Comparison of ENCODE assay signal across 29 mouse cellular contexts in genomic region chr10:34399267-34399666, GRCm38 (mm10). TPM values are rescaled to one million over a fixed set of nuclear protein-coding genes. Genes with fewer than 3 reads are reported as not detected.
DNase-seq lines count a peak whose midpoint lies in the region; ATAC-seq and TF ChIP-seq lines count a peak whose summit lies in the region.
"Had no signal": no experiment of that assay in that cellular context is flagged by ENCODE, and none has a peak within 500 bp of the region (broad histone marks: within the 10 kb centered on the region; RNA-seq: fewer than 3 reads in every experiment).

No protein-coding gene starts in this region.

- no peak overlapping the region for H3K4me2 ChIP-seq in stomach, postnatal 0 days (replicated peaks; ENCODE audit: low read depth)
- H3K4me2 ChIP-seq: embryonic facial prominence, embryonic 12.5 days; heart, embryonic 12.5 days; hindbrain, embryonic 15.5 days; liver, embryonic 13.5 days; lung, embryonic 14.5 days; neural tube, embryonic 13.5 days had no signal

- H3K27me3 ChIP-seq in heart, adult 2 months (ENCODE audit: control insufficient read depth, insufficient read depth, low read length) = no peaks in the 10 kb centered on the region
- H3K27me3 ChIP-seq in stomach, postnatal 0 days (ENCODE audit: control insufficient read depth, insufficient read depth, low read length) = no peaks in the 10 kb centered on the region
- H3K27me3 ChIP-seq: CH12.LX; embryonic facial prominence, embryonic 12.5 days; heart, embryonic 12.5 days; hindbrain, embryonic 15.5 days; liver, embryonic 13.5 days; neural tube, embryonic 13.5 days had no signal

- H3K4me3 ChIP-seq in heart, adult 2 months = no peak overlapping the region
- no peak overlapping the region for H3K4me3 ChIP-seq in left cerebral cortex, adult 2 months
- no peak overlapping the region for H3K4me3 ChIP-seq in stomach, postnatal 0 days (ENCODE audit: low read depth, low read length)
- H3K4me3 ChIP-seq: embryonic facial prominence, embryonic 12.5 days; heart, embryonic 12.5 days; hindbrain, embryonic 15.5 days; liver, embryonic 13.5 days; myocyte; neural tube, embryonic 13.5 days had no signal

- no peak for DNase-seq in heart, adult 2 months
- no peak for DNase-seq in heart, postnatal 14 days
- DNase-seq in left cerebral cortex, adult 2 months (ENCODE audit: extremely low spot score in 1 of 2, low spot score in 2 of 2) = no peak
- DNase-seq in left cerebral cortex, adult 18-20 months (ENCODE audit: low spot score in 2 of 2) = no peak
- DNase-seq in A20 (ENCODE audit: low read depth, low spot score) (peak; percentile 8), MN1 (ENCODE audit: low spot score) (no peak)
- no peak for DNase-seq in stomach, postnatal 0 days (ENCODE audit: low spot score)
- DNase-seq: adrenal gland, adult 8-10 months; cerebellum, adult 2 months; cerebellum, postnatal 25 days; gastrocnemius, postnatal 36 days; heart, adult 18-20 months; kidney, adult 8-10 months; kidney, postnatal 14 days; left cerebral cortex, postnatal 4 days; liver, embryonic 13.5 days; lung, embryonic 14.5 days; lung, postnatal 14 days; midbrain, embryonic 14.5 days had no signal

- TF ChIP-seq POLR2A in heart, adult 2 months (IDR thresholded peaks at IDR 0.05; ENCODE audit: insufficient read depth, low read depth, low read length) = no peak

- H3K9ac ChIP-seq in heart, adult 2 months (ENCODE audit: low read depth, low read length) = no peak overlapping the region
- H3K9ac ChIP-seq in stomach, postnatal 0 days (ENCODE audit: low read length) = no peak overlapping the region
- H3K9ac ChIP-seq: embryonic facial prominence, embryonic 12.5 days; heart, embryonic 12.5 days; hindbrain, embryonic 15.5 days; liver, embryonic 13.5 days; lung, embryonic 14.5 days; neural tube, embryonic 13.5 days had no signal

- no peak for TF ChIP-seq EP300 in heart, adult 2 months (IDR thresholded peaks at IDR 0.05; ENCODE audit: insufficient read depth, low read depth, low read length)
- no peak for TF ChIP-seq EP300 in stomach, postnatal 0 days (optimal IDR thresholded peaks at IDR 0.05)

- TF ChIP-seq CTCF in heart, adult 2 months (IDR thresholded peaks at IDR 0.05) = peak; percentile 50
- peak; percentile 41 for TF ChIP-seq CTCF in left cerebral cortex, adult 2 months (IDR thresholded peaks at IDR 0.05)
- peak; percentile 30; the same call in 1 of the 2 replicates for TF ChIP-seq CTCF in stomach, postnatal 0 days (IDR thresholded peaks at IDR 0.05; ENCODE audit: low read depth)

- H3K4me1 ChIP-seq in heart, adult 2 months (ENCODE audit: control insufficient read depth, insufficient read depth, low read length) = no peaks in the 10 kb centered on the region
- no peaks in the 10 kb centered on the region for H3K4me1 ChIP-seq in stomach, postnatal 0 days (replicated peaks; ENCODE audit: control insufficient read depth, insufficient read depth)
- H3K4me1 ChIP-seq: embryonic facial prominence, embryonic 12.5 days; hindbrain, embryonic 15.5 days; liver, embryonic 13.5 days; neural tube, embryonic 13.5 days had no signal

- H3K9me3 ChIP-seq in stomach, postnatal 0 days (ENCODE audit: control insufficient read depth, low read length) = no peaks in the 10 kb centered on the region
- H3K9me3 ChIP-seq: embryonic facial prominence, embryonic 12.5 days; G1E; heart, embryonic 12.5 days; hindbrain, embryonic 15.5 days; liver, embryonic 13.5 days; neural tube, embryonic 13.5 days had no signal

- ATAC-seq in stomach, postnatal 0 days (ENCODE audit: low FRiP score, low TSS enrichment) = no peak
- ATAC-seq: forebrain, embryonic 14.5 days had no signal

- 0 out of 2 replicates have a peak, but pooled peaks cover 2% of the 10 kb centered on the region for H3K36me3 ChIP-seq in heart, adult 2 months (ENCODE audit: control insufficient read depth, insufficient read depth, low read length)
- no peaks in the 10 kb centered on the region for H3K36me3 ChIP-seq in stomach, postnatal 0 days (ENCODE audit: control insufficient read depth, insufficient read depth, low read length)
- H3K36me3 ChIP-seq: hindbrain, embryonic 15.5 days had no signal

- intact Hi-C loops in heart, adult 2 months (cut with DNase I) = no loop called here
- intact Hi-C loops in heart, postnatal 14 days (cut with DNase I) = no loop called here
- intact Hi-C loops in left cerebral cortex, adult 2 months (cut with DNase I) = no loop called here

- H3K79me2 ChIP-seq in heart, adult 2 months (replicated peaks; ENCODE audit: control insufficient read depth, insufficient read depth, low read length) = no peaks in the 10 kb centered on the region

- H3K27ac ChIP-seq in heart, adult 2 months = no peak overlapping the region
- H3K27ac ChIP-seq in left cerebral cortex, adult 2 months = no peak overlapping the region
- no peak overlapping the region for H3K27ac ChIP-seq in stomach, postnatal 0 days (replicated peaks)
- H3K27ac ChIP-seq: embryonic facial prominence, embryonic 12.5 days; hindbrain, embryonic 15.5 days; liver, embryonic 13.5 days; neural tube, embryonic 13.5 days had no signal

RNA-seq across cellular contexts. Expression of gene Col10a1, which starts 9.5 kb away (rescaled TPM):
- total RNA-seq in heart, adult 2 months (2021) = not detected
- polyA plus RNA-seq in heart, adult 2 months (2012; rRNA removed) = 0.06 and 0.80 TPM in 2 replicates
- under 1 TPM; 0.07 to 0.14 TPM for total RNA-seq in heart, postnatal 14 days (2021)
- under 1 TPM; 0.50 to 0.91 TPM for total RNA-seq in left cerebral cortex, adult 2 months (2021)
- under 1 TPM; 0.44 to 0.89 TPM for total RNA-seq in left cerebral cortex, adult 18-20 months (2021)
- polyA plus RNA-seq in stomach, postnatal 0 days (2015; fragmentation: Nextera tagmentation; extraction: Ambion mirVana) = 0.04 and 0.06 TPM in 2 replicates
- total RNA-seq: adrenal gland, adult 8-10 months; gastrocnemius, postnatal 36 days; hematopoietic stem cell, adult 5-6 weeks had no signal
- polyA plus RNA-seq: forebrain, embryonic 14.5 days; G1E; neural tube, embryonic 13.5 days; small intestine, adult 2 months had no signal

RNA-seq across cellular contexts. Expression of gene Nt5dc1, which starts 19.1 kb away (rescaled TPM):
- 10 to 100 TPM in 1 of 2 experiments, 1 to 10 TPM in 1; 10.0 to 10.6 TPM for total RNA-seq in heart, adult 2 months (2021)
- polyA plus RNA-seq in heart, adult 2 months (2012; rRNA removed) = 4.0 and 6.2 TPM in 2 replicates
- total RNA-seq in heart, postnatal 14 days (2021) = 10 to 100 TPM in 1 of 2 experiments, 1 to 10 TPM in 1; 9.8 to 14.3 TPM
- 1 to 10 TPM; 2.7 to 3.1 TPM for total RNA-seq in left cerebral cortex, adult 2 months (2021)
- 1 to 10 TPM; 2.9 to 3.8 TPM for total RNA-seq in left cerebral cortex, adult 18-20 months (2021)
- polyA plus RNA-seq in stomach, postnatal 0 days (2015; fragmentation: Nextera tagmentation; extraction: Ambion mirVana) = 11.2 and 12.4 TPM in 2 replicates
